Mouse (Mus musculus) regulatory T cell (primary cell): ENCODE data around the gene Hsd17b14.
"Not testable (repeated sequence)": the region's sequence is repeated elsewhere in the genome, so short reads cannot be mapped to it uniquely, and the experiment has no call there.

ENCODE experiments used
- in situ Hi-C: fragments of 300-600 bp; cut with MboI, MseI; formaldehyde crosslinking; loops from one replicate; pipeline ENCODE4 v1.15.1; 2025; ENCODE audit warnings: high pct_unique_total_duplicates

Gene Hsd17b14

DNA sequence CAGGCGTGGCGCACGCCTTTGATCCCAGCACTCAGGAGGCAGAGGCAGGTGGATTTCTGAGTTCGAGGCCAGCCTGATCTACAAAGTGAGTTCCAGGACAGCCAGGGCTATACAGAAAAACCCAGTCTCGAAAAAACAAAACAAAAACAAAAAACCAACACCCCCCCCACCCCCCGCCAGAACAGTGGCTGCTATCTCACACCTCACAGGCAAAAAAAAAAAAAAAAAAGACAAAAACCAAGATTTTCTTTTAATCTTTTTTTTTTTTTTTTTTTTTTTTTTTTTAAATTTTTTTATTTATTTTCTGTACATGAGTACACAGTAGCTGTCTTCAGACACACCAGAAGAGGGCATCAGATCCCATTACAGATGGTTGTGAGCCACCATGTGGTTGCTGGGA, 27.5 kb upstream of the Hsd17b14 start:
- in situ Hi-C loops: not testable (repeated sequence)

DNA sequence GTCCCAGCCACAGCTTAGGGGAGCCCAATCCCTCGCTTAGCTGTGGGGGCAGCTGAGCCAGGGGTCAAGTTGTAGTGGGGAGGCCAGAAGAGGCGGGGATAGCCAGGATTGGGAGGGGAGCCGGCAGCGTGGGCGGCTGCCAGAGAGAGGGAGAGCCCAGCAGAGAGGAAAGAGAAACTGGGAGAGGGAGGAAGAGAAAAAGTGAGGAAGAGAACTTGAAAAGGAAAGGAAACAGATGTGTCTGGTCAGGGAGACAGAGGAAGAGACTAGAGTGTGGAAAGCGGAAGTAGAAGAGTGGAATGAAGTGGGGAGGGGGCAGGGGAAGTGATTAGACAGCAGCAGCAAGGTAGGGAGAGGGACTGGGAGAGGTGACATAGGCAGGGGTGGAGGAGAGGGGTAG, 25.2 kb upstream of the Hsd17b14 start:
- in situ Hi-C loops: no loop called here

DNA sequence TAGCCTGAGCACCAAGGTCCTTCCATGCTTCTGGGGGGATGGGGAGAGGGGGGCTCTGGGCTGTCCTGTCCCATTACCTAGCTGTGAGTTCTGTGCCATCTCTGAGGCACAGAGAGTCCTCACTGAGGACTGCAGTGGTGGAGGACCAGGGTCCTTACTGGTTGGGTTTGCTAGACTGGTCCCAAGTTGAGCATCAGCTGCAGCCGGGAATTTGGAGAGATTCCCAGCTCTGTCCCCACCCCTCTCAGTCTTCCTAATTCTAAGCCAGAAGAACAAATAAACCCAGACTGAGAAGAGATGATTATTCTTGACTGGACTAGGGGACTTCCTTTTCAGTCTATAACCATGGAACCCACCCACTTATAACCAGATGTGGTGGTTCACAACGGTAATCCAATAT, 24.1 kb upstream of the Hsd17b14 start:
- in situ Hi-C loops: no loop called here

GRCm38 (mm10) chr7:45535676-45536075, 19.0 kb upstream of the Hsd17b14 start:
- in situ Hi-C loops: no loop called here

- in situ Hi-C loops: no loop called here
Observed at GRCm38 (mm10) chr7:45537602-45538001, 17.1 kb upstream of the Hsd17b14 start.

DNA sequence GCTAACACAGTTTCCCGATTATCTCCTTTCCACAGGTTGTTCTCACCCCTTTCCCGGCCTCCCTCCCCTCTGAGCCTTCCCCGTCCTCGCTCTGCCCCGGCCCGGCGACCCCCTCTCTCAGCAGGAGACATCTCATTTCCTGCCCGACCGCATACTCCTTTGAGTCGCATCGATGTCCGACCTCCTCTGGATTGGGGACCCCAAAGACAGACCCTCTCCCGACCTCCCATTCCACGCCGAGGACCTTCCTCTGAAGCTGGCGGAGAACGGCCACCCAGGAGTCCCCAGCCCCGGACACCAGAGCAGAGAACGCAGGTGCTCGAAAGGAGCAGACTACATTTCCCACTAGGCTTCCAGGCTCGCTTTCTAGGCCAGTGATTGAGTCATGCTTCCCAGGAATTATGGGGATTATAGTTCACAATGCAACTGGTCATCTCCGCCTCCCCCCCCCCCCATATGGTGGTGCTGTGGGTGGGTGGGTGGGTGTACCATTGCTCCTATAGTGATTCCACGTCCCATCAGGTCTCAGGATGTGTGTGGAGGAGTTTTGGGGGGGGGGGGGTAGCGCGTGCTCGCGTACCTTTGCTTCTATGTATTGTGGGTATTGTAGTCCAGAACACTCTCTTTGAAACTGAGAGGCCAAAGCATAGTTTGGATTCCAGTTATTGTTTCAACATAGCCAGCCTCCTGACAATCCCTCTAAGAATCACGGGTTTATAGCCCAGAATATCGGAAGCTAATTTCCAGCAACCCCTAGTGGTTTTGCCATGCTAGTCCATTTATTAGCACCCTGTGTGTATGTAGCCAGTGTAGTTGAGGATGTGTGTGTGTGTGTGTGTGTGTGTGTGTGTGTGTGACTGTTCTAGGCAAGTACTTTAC, 16.3 kb upstream of the Hsd17b14 start:
- in situ Hi-C loops: no loop called here

DNA sequence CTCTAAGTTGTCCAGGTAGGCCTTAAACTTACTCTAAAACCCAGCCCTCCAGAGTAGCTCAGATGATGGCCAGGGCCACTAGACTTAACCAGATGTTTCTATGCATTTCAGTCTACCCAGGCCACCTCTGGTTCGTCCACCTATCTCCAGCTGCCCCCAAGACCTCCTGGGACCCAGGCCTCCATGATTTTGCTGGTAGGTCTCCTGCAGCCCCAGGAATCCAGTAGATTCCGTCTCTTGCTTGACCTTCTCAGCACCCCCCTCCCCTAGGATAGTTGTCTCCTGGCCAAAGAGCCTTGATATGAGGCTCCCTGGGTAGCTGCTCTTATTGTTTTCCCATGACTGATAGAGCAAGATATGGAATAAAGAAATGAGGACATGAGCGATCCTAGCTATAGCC, 15.6 kb upstream of the Hsd17b14 start:
- in situ Hi-C loops: no loop called here

DNA sequence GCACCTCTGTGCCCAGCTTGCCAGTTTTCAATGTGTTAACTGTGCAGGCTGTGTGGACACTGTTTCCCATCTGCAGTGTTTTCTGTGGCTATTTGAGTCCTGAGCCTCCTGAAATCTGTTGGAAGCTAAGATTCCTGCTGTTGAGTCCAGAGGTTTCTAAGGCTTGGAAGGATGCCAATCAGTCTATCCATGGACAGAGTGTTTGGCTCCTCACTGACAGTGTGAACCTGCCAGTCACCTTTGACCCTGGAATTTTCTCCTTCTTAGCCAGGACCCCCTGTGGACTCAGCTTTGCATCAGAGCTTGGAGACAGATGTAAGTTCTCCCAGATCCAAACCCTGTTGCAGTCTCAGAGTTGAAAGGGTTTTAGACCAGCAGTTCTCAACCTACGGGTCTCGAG, 14.5 kb upstream of the Hsd17b14 start:
- in situ Hi-C loops: no loop called here

GRCm38 (mm10) chr7:45544525-45544924, 10.2 kb upstream of the Hsd17b14 start:
- in situ Hi-C loops: no loop called here

GRCm38 (mm10) chr7:45549641-45550436, 4.9 kb upstream of the Hsd17b14 start:
- in situ Hi-C loops: no loop called here

DNA sequence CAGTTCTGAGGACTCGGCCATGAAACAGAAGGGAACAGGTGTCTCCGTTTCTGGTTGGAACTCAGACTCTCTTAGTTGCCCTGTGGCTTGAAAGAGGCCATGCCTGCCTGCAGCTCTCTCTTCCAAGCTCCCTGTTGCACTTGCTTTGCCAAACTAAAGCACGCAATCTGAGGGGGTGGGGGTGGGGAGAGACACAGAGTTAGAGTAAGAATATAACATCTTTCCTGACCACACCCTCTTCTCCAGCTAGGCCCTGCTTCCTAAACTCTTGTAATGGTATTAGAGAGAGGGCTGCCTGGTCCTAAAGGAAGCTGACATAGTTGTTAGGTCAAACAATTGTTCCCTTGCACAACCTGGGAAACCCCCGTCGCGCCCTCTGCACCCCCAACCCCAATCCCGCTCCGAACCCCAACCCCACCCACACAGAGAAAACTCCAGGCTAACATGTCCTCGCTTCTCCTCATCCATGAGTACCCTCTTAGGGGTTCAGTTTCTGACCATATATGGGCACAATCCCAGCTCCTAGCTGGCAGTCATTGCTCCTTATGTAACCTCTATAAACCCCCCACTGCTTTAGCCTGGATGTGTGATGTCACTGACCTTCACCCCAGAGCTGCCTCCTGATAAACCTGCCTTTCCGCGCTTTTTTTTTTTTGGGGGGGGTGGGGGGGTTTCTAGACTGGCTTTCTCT, 3.7 kb upstream of the Hsd17b14 start:
- in situ Hi-C loops: no loop called here

GRCm38 (mm10) chr7:45551512-45551883, 3.2 kb upstream of the Hsd17b14 start:
- in situ Hi-C loops: no loop called here

GRCm38 (mm10) chr7:45553519-45553918, 1.2 kb upstream of the Hsd17b14 start:
- in situ Hi-C loops: no loop called here

GRCm38 (mm10) chr7:45553990-45554389, 703 bp upstream of the Hsd17b14 start:
- in situ Hi-C loops: no loop called here

GRCm38 (mm10) chr7:45555787-45556186, 1.1 kb downstream of the Hsd17b14 start:
- in situ Hi-C loops: no loop called here

GRCm38 (mm10) chr7:45558907-45559306, 4.2 kb downstream of the Hsd17b14 start:
- in situ Hi-C loops: no loop called here

- in situ Hi-C loops: loop anchor here (10.0 kb wide), 2 partner anchors 85 to 635 kb away; partner anchors contain the start of gene Ap2a1
Observed at GRCm38 (mm10) chr7:45560241-45560640, 5.5 kb downstream of the Hsd17b14 start.

DNA sequence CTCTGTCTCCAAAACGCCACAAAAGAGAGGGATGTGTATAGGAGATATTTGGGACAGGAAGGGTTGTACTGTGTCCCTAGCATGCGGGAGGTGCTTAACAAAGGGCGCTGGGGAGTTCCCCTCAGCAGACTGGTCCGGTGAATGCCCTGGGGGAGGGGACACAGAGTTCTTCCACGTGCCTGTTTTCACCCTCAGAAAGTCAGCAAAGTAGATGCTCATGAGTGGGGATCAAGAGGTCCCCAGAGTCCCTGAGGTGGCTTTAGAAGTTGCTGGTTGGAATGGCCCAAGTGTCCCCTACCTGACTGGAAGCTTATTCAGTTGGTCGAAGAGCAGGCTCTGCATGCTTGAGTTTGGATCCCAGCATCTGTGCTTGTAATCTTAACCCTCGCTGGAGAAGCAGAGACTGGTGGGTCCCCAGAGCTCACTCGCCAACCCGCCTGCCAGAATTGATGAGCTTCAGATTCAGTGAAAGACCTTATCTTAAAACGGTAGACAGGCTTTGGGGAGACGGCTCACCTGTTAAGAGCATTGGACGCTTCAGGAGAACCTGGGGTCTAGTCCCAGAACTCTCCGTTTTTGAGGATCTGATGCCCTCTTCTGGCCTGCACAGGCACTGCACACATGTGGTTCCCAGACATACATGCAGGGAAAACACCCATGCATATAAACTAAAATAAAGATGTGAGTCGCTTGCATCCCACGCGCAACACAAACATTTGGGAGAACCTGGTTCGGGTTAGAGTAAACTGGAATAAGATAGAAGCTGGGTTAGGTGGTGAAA, 6.3 kb downstream of the Hsd17b14 start:
- in situ Hi-C loops: loop anchor here (10.0 kb wide), 2 partner anchors 86 to 636 kb away; partner anchors contain the start of gene Ap2a1

GRCm38 (mm10) chr7:45561624-45562520, 7.2 kb downstream of the Hsd17b14 start:
- in situ Hi-C loops: loop anchor here (10.0 kb wide), 2 partner anchors 87 to 637 kb away; partner anchors contain the start of gene Ap2a1

DNA sequence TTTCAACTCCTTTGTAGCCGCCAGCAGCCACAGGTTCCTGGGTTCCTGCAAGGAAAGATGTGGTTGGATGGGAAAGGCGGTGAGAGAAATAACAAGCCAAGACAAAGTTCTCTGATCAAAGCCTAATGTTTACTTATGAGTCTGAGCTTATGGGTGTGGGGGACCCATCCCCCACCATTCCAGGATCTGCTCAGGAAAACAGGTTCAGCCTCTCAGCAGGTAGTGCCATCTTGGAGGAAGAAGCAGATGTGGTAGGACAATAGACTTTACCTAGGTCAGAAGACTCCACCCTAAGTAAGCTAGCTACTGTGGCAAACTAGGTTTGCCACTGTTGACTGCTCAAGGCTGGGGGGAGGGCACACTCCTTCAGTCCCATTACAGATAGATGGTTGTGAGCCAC, 10.1 kb downstream of the Hsd17b14 start:
- in situ Hi-C loops: loop anchor here (10.0 kb wide), 2 partner anchors 90 to 640 kb away; partner anchors contain the start of gene Ap2a1
